Mouse (Mus musculus): ENCODE measurements around the gene Fbxo27. TPM values are rescaled to one million over a fixed set of nuclear protein-coding genes. Genes with fewer than 3 reads are reported as not detected.
A peak's percentile ranks its signal among the peaks of the same experiment; 100 is the strongest.

The Fbxo27 gene
- total RNA-seq, 2 experiments from 2014 or later, result 0.86 to 1.6 TPM

GRCm38 (mm10) chr7:28702601-28703143, 10.0 kb downstream of the Fbxo27 start:
- no peak for DNase-seq

GRCm38 (mm10) chr7:28709454-28709853, 16.8 kb downstream of the Fbxo27 start:
- DNase-seq, result no peak

GRCm38 (mm10) chr7:28710962-28711361, 18.3 kb downstream of the Fbxo27 start:
- DNase-seq, result no peak

GRCm38 (mm10) chr7:28714667-28715066, 22.0 kb downstream of the Fbxo27 start:
- DNase-seq, result no peak

GRCm38 (mm10) chr7:28715598-28715997, 22.9 kb downstream of the Fbxo27 start:
- no peak for DNase-seq

- DNase-seq, result peak; percentile 80 to 85
These were observed 24.1 kb downstream of the Fbxo27 start, which contains the start of gene Fbxo17 for GRCm38 (mm10) chr7:28716590-28717281. Gene Fbxo17 (plus strand): TSS chr7:28716804.

- DNase-seq, result no peak
These were observed 25.1 kb downstream of the Fbxo27 start for GRCm38 (mm10) chr7:28717726-28718125.

- no peak for DNase-seq
These were observed 26.5 kb downstream of the Fbxo27 start for GRCm38 (mm10) chr7:28719159-28719558.

- DNase-seq, result no peak
These were observed 27.0 kb downstream of the Fbxo27 start for GRCm38 (mm10) chr7:28719650-28720049.

GRCm38 (mm10) chr7:28720753-28721537, 28.3 kb downstream of the Fbxo27 start:
- DNase-seq, result no peak

- no peak for DNase-seq
These were observed 29.4 kb downstream of the Fbxo27 start for GRCm38 (mm10) chr7:28722079-28722478.

GRCm38 (mm10) chr7:28724613-28725012, 32.0 kb downstream of the Fbxo27 start:
- DNase-seq, result no peak

- peak; percentile 90 to 91 for DNase-seq
These were observed 34.0 kb downstream of the Fbxo27 start for GRCm38 (mm10) chr7:28726600-28726999.

GRCm38 (mm10) chr7:28727649-28728340, 35.1 kb downstream of the Fbxo27 start:
- DNase-seq, result peak; percentile 32 to 38

- DNase-seq, result peak; percentile 91
These were observed 39.9 kb downstream of the Fbxo27 start for GRCm38 (mm10) chr7:28732341-28733142.

GRCm38 (mm10) chr7:28733211-28733610, 40.6 kb downstream of the Fbxo27 start:
- no peak for DNase-seq

- DNase-seq, result no peak
These were observed 43.1 kb downstream of the Fbxo27 start for GRCm38 (mm10) chr7:28735701-28736100.

- DNase-seq, result no peak
These were observed 47.2 kb downstream of the Fbxo27 start for GRCm38 (mm10) chr7:28739829-28740228.

GRCm38 (mm10) chr7:28740949-28741348, 48.3 kb downstream of the Fbxo27 start:
- DNase-seq, result peak; percentile 32 to 33

GRCm38 (mm10) chr7:28741368-28741708, 48.7 kb downstream of the Fbxo27 start:
- no peak for DNase-seq

- peak; percentile 94 for DNase-seq
These were observed 49.2 kb downstream of the Fbxo27 start, which contains the start of the genes Mrps12 and Sars2 for GRCm38 (mm10) chr7:28741709-28742438. Gene Mrps12 (minus strand): TSS chr7:28741820. Gene Sars2 (plus strand): TSS chr7:28741992.

Data from adrenal gland, postnatal 36 days (tissue).